Mouse (Mus musculus): Measurements from ENCODE around the gene Nktr. TPM values are rescaled to one million over a fixed set of nuclear protein-coding genes. Genes with fewer than 3 reads are reported as not detected.

The Nktr gene
- total and polyA plus RNA-seq, 2 experiments, result 27.2 to 36.7 TPM

- Histone ChIP-seq H3K9ac (ENCODE audit: low read depth, low read length) (no peak overlapping the region), H3K27me3 (ENCODE audit: control insufficient read depth, insufficient read depth, low read length) (no peaks in the 10 kb centered on the region), H3K27ac (replicated peaks; ENCODE audit: insufficient read depth, low read depth, low read length) (no peak overlapping the region), H3K4me3 (ENCODE audit: insufficient read depth, low read depth, low read length) (no peak overlapping the region), H3K4me1 (ENCODE audit: control insufficient read depth, insufficient read depth, low read length) (peaks cover 12% of the 10 kb centered on the region), H3K36me3 (ENCODE audit: control insufficient read depth, insufficient read depth, low read length) (peaks cover 37% of the 10 kb centered on the region), H3K79me2 (ENCODE audit: control insufficient read depth, insufficient read depth, low read length) (no peaks in the 10 kb centered on the region)
- WGBS, result 70% methylated on average over 3 of the region's 3 CpGs
- no peak for DNase-seq (ENCODE audit: extremely low read depth, low read depth, low spot score)
- no peak for TF ChIP-seq POLR2A (IDR thresholded peaks at IDR 0.05; ENCODE audit: extremely low read depth, insufficient read depth, low read length)
Measured at GRCm38 (mm10) chr9:121757432-121757831, 38.5 kb downstream of the Nktr start.

GRCm38 (mm10) chr9:121757835-121758814 lies 39.2 kb downstream of the Nktr start:
- Histone ChIP-seq H3K36me3 (ENCODE audit: control insufficient read depth, insufficient read depth, low read length) (peaks cover 32% of the 10 kb centered on the region), H3K27ac (replicated peaks; ENCODE audit: insufficient read depth, low read depth, low read length) (no peak overlapping the region), H3K4me1 (ENCODE audit: control insufficient read depth, insufficient read depth, low read length) (peaks cover 12% of the 10 kb centered on the region), H3K27me3 (ENCODE audit: control insufficient read depth, insufficient read depth, low read length) (no peaks in the 10 kb centered on the region), H3K9ac (ENCODE audit: low read depth, low read length) (no peak overlapping the region), H3K79me2 (ENCODE audit: control insufficient read depth, insufficient read depth, low read length) (no peaks in the 10 kb centered on the region), H3K4me3 (ENCODE audit: insufficient read depth, low read depth, low read length) (no peak overlapping the region)
- TF ChIP-seq POLR2A (IDR thresholded peaks at IDR 0.05; ENCODE audit: extremely low read depth, insufficient read depth, low read length) (no peak), CTCF (IDR thresholded peaks at IDR 0.05; ENCODE audit: low read depth, low read length) (no peak)
- DNase-seq (ENCODE audit: extremely low read depth, low read depth, low spot score), result peak; percentile 22
- 47% methylated on average over 10 of the region's 10 CpGs for WGBS

GRCm38 (mm10) chr9:121759091-121760081 lies 40.4 kb downstream of the Nktr start, which contains the start of gene Zfp651:
TSS of gene Zfp651 (plus strand) at chr9:121759330.
- 2% methylated on average over 97 of the region's 97 CpGs for WGBS
- Histone ChIP-seq H3K9ac (ENCODE audit: low read depth, low read length) (peak within 1 kb of the TSS; percentile 56), H3K27ac (replicated peaks; ENCODE audit: insufficient read depth, low read depth, low read length) (no peak within 1 kb of the TSS), H3K4me3 (ENCODE audit: insufficient read depth, low read depth, low read length) (peak within 1 kb of the TSS; percentile 55), H3K79me2 (ENCODE audit: control insufficient read depth, insufficient read depth, low read length) (no peaks in the 10 kb centered on the region), H3K4me1 (ENCODE audit: control insufficient read depth, insufficient read depth, low read length) (peaks cover 12% of the 10 kb centered on the region), H3K36me3 (ENCODE audit: control insufficient read depth, insufficient read depth, low read length) (peaks cover 23% of the 10 kb centered on the region), H3K27me3 (ENCODE audit: control insufficient read depth, insufficient read depth, low read length) (no peaks in the 10 kb centered on the region)
- DNase-seq (ENCODE audit: extremely low read depth, low read depth, low spot score), result no peak
- TF ChIP-seq CTCF (IDR thresholded peaks at IDR 0.05; ENCODE audit: low read depth, low read length) (no peak), POLR2A (IDR thresholded peaks at IDR 0.05; ENCODE audit: extremely low read depth, insufficient read depth, low read length) (no peak)

- no peak for DNase-seq (ENCODE audit: extremely low read depth, low read depth, low spot score)
- Histone ChIP-seq H3K36me3 (ENCODE audit: control insufficient read depth, insufficient read depth, low read length) (peaks cover 13% of the 10 kb centered on the region), H3K79me2 (ENCODE audit: control insufficient read depth, insufficient read depth, low read length) (no peaks in the 10 kb centered on the region), H3K4me3 (ENCODE audit: insufficient read depth, low read depth, low read length) (peak overlapping the region; percentile 55), H3K27me3 (ENCODE audit: control insufficient read depth, insufficient read depth, low read length) (no peaks in the 10 kb centered on the region), H3K27ac (replicated peaks; ENCODE audit: insufficient read depth, low read depth, low read length) (no peak overlapping the region), H3K4me1 (ENCODE audit: control insufficient read depth, insufficient read depth, low read length) (peaks cover 12% of the 10 kb centered on the region), H3K9ac (ENCODE audit: low read depth, low read length) (peak overlapping the region; percentile 56; the same call in 1 of the 2 replicates)
- TF ChIP-seq CTCF (IDR thresholded peaks at IDR 0.05; ENCODE audit: low read depth, low read length), result no peak
- TF ChIP-seq POLR2A (IDR thresholded peaks at IDR 0.05; ENCODE audit: extremely low read depth, insufficient read depth, low read length), result no peak
- WGBS, result 7% methylated on average over 43 of the region's 43 CpGs
Measured at GRCm38 (mm10) chr9:121760271-121761090, 41.5 kb downstream of the Nktr start.

- TF ChIP-seq CTCF (IDR thresholded peaks at IDR 0.05; ENCODE audit: low read depth, low read length) (no peak), POLR2A (IDR thresholded peaks at IDR 0.05; ENCODE audit: extremely low read depth, insufficient read depth, low read length) (no peak)
- WGBS, result 79% methylated on average over 10 of the region's 10 CpGs
- Histone ChIP-seq H3K79me2 (ENCODE audit: control insufficient read depth, insufficient read depth, low read length) (no peaks in the 10 kb centered on the region), H3K4me1 (ENCODE audit: control insufficient read depth, insufficient read depth, low read length) (peaks cover 12% of the 10 kb centered on the region), H3K27me3 (ENCODE audit: control insufficient read depth, insufficient read depth, low read length) (no peaks in the 10 kb centered on the region), H3K9ac (ENCODE audit: low read depth, low read length) (no peak overlapping the region), H3K27ac (replicated peaks; ENCODE audit: insufficient read depth, low read depth, low read length) (no peak overlapping the region), H3K4me3 (ENCODE audit: insufficient read depth, low read depth, low read length) (no peak overlapping the region), H3K36me3 (ENCODE audit: control insufficient read depth, insufficient read depth, low read length) (peaks cover 6% of the 10 kb centered on the region; the same call in 1 of the 2 replicates)
- no peak for DNase-seq (ENCODE audit: extremely low read depth, low read depth, low spot score)
Measured at GRCm38 (mm10) chr9:121761091-121761665, 42.2 kb downstream of the Nktr start.

Data from liver, adult 2 months (tissue).